Mouse (Mus musculus): ENCODE data around the gene Col23a1. TPM values are rescaled to one million over a fixed set of nuclear protein-coding genes. Genes with fewer than 3 reads are reported as not detected.
A peak's percentile ranks its signal among the peaks of the same experiment; 100 is the strongest.

Gene Col23a1
- polyA plus RNA-seq, 1 experiment from 2014 or later = 5.8 TPM

- ATAC-seq (ENCODE audit: low FRiP score, low TSS enrichment) = peak; percentile 56; the same call in 1 of the 2 replicates
- Histone ChIP-seq H3K27ac (ENCODE audit: low read length) (peak overlapping the region; percentile 47), H3K4me1 (ENCODE audit: insufficient read depth, low read length) (0 out of 2 replicates have a peak, but pooled peaks cover 3% of the 10 kb centered on the region), H3K9ac (replicated peaks; ENCODE audit: low read length) (no peak overlapping the region), H3K36me3 (ENCODE audit: insufficient read depth, low read length) (no peaks in the 10 kb centered on the region), H3K27me3 (ENCODE audit: insufficient read depth, low read length) (no peaks in the 10 kb centered on the region), H3K9me3 (ENCODE audit: low read length) (no peaks in the 10 kb centered on the region), H3K4me2 (replicated peaks; ENCODE audit: low read depth, low read length) (no peak overlapping the region), H3K4me3 (ENCODE audit: low read length) (no peak overlapping the region)
- 9% methylated on average over 3 of the region's 3 CpGs for WGBS
Observed at GRCm38 (mm10) chr11:51418807-51419206, 129.1 kb downstream of the Col23a1 start.

GRCm38 (mm10) chr11:51421878-51422277 lies 132.2 kb downstream of the Col23a1 start:
- no peak for ATAC-seq (ENCODE audit: low FRiP score, low TSS enrichment)
- Histone ChIP-seq H3K27me3 (ENCODE audit: insufficient read depth, low read length) (no peaks in the 10 kb centered on the region), H3K9me3 (ENCODE audit: low read length) (no peaks in the 10 kb centered on the region), H3K36me3 (ENCODE audit: insufficient read depth, low read length) (no peaks in the 10 kb centered on the region), H3K27ac (ENCODE audit: low read length) (no peak overlapping the region), H3K4me1 (ENCODE audit: insufficient read depth, low read length) (0 out of 2 replicates have a peak, but pooled peaks cover 3% of the 10 kb centered on the region), H3K4me2 (replicated peaks; ENCODE audit: low read depth, low read length) (no peak overlapping the region), H3K9ac (replicated peaks; ENCODE audit: low read length) (no peak overlapping the region), H3K4me3 (ENCODE audit: low read length) (no peak overlapping the region)
- 91% methylated on average over 2 of the region's 2 CpGs for WGBS

DNA sequence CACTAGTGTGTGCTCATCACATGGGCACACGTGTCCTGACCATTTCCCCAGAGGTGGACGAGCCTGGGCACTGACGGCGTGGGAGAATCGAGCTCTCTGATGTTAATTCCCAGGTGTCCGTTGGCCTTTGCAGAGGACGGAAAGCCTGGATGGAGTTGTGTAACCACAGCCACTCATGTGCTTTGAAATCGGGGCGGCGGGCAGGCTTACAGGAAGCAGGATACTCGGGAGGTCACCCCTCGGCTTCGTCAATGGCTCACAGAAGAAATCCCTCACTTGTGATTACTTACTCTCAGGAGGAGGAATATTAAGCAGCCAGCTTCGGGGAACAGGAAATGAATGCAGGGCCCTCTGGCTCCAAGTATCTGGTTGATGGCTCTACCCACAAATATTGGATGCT lies 133.0 kb downstream of the Col23a1 start:
- 65% methylated on average over 14 of the region's 14 CpGs for WGBS
- H3K27me3 ChIP-seq (ENCODE audit: insufficient read depth, low read length) = no peaks in the 10 kb centered on the region
- 0 out of 2 replicates have a peak, but pooled peaks cover 3% of the 10 kb centered on the region for H3K4me1 ChIP-seq (ENCODE audit: insufficient read depth, low read length)
- H3K4me3 ChIP-seq (ENCODE audit: low read length) = no peak overlapping the region
- ATAC-seq (ENCODE audit: low FRiP score, low TSS enrichment) = no peak
- H3K4me2 ChIP-seq (replicated peaks; ENCODE audit: low read depth, low read length) = no peak overlapping the region
- H3K9ac ChIP-seq (replicated peaks; ENCODE audit: low read length) = no peak overlapping the region
- no peaks in the 10 kb centered on the region for H3K36me3 ChIP-seq (ENCODE audit: insufficient read depth, low read length)
- H3K27ac ChIP-seq (ENCODE audit: low read length) = no peak overlapping the region
- H3K9me3 ChIP-seq (ENCODE audit: low read length) = no peaks in the 10 kb centered on the region

DNA sequence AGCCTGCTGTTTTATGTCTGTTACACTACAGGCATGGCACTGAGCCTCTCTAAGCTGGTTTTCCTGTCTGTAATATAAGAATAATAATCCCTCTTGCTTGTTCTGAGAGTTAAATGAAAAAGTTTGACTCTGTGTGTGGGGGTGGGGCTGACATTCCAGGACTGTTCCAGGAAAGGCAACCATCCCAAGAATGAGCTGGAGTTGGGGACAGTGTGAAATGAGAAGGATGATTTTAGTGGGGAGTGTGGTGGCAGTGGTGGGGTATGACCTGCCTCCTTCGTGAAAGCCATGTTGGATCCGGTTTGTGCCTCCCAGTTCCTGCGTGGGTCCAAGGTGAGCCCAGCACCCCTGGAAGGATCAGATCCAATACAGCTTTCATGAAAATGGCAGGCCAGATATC lies 136.4 kb downstream of the Col23a1 start:
- H3K9me3 ChIP-seq (ENCODE audit: low read length) = no peaks in the 10 kb centered on the region
- WGBS = 87% methylated on average over 3 of the region's 3 CpGs
- H3K9ac ChIP-seq (replicated peaks; ENCODE audit: low read length) = no peak overlapping the region
- no peaks in the 10 kb centered on the region for H3K36me3 ChIP-seq (ENCODE audit: insufficient read depth, low read length)
- no peak overlapping the region for H3K4me3 ChIP-seq (ENCODE audit: low read length)
- no peak overlapping the region for H3K27ac ChIP-seq (ENCODE audit: low read length)
- no peaks in the 10 kb centered on the region for H3K4me1 ChIP-seq (ENCODE audit: insufficient read depth, low read length)
- ATAC-seq (ENCODE audit: low FRiP score, low TSS enrichment) = no peak
- no peak overlapping the region for H3K4me2 ChIP-seq (replicated peaks; ENCODE audit: low read depth, low read length)
- H3K27me3 ChIP-seq (ENCODE audit: insufficient read depth, low read length) = no peaks in the 10 kb centered on the region

- WGBS = 42% methylated on average over 16 of the region's 16 CpGs
- Histone ChIP-seq H3K4me2 (replicated peaks; ENCODE audit: low read depth, low read length) (no peak overlapping the region), H3K4me1 (ENCODE audit: insufficient read depth, low read length) (0 out of 2 replicates have a peak, but pooled peaks cover 3% of the 10 kb centered on the region), H3K9ac (replicated peaks; ENCODE audit: low read length) (no peak overlapping the region), H3K4me3 (ENCODE audit: low read length) (no peak overlapping the region), H3K27ac (ENCODE audit: low read length) (no peak overlapping the region), H3K9me3 (ENCODE audit: low read length) (no peaks in the 10 kb centered on the region), H3K27me3 (ENCODE audit: insufficient read depth, low read length) (no peaks in the 10 kb centered on the region), H3K36me3 (ENCODE audit: insufficient read depth, low read length) (no peaks in the 10 kb centered on the region)
- ATAC-seq (ENCODE audit: low FRiP score, low TSS enrichment) = no peak
Observed at GRCm38 (mm10) chr11:51429428-51430179, 139.9 kb downstream of the Col23a1 start.

DNA sequence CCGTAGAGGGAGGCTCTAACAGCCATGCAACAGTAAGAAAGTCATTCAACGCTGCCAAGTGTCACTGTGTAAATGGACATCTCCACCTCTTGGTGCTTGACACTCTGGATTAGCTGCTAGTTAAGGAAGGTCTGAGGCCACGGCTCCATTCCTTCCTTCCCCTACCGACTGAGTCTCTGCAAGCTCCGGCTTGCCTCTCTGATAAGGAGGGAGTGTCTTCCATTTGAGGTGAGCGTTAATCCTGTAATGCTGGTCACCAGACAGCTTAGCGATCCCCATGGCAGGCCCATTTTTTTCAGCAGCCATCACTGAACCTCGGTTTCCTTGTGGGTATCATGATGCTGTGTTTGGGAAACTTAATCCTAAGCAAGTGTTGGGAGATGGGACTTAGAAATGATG lies 140.5 kb downstream of the Col23a1 start:
- 61% methylated on average over 8 of the region's 8 CpGs for WGBS

DNA sequence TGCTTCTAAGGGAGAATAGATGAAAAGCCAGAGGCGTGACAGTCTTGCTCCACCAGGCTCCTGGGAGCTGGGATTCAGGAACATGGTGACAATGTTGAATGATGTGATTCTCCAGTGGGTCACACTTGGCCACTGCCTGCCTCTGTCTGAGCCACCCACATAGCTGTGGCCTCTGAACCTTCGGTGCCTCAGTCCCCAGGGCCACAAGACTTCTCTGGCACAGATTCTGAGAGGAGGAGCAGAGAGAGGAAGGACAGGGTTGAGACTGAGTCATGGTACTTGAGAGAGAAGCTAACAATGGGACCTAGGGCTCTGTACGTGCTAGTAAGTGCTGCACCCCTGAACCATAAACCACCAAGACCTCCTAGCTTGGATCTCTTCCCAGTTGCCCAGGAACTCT lies 141.6 kb downstream of the Col23a1 start:
- Histone ChIP-seq H3K27ac (ENCODE audit: low read length) (no peak overlapping the region), H3K9ac (replicated peaks; ENCODE audit: low read length) (no peak overlapping the region), H3K27me3 (ENCODE audit: insufficient read depth, low read length) (no peaks in the 10 kb centered on the region), H3K4me3 (ENCODE audit: low read length) (no peak overlapping the region), H3K9me3 (ENCODE audit: low read length) (peaks cover 3% of the 10 kb centered on the region; the same call in 1 of the 2 replicates), H3K4me1 (ENCODE audit: insufficient read depth, low read length) (0 out of 2 replicates have a peak, but pooled peaks cover 3% of the 10 kb centered on the region), H3K36me3 (ENCODE audit: insufficient read depth, low read length) (no peaks in the 10 kb centered on the region), H3K4me2 (replicated peaks; ENCODE audit: low read depth, low read length) (no peak overlapping the region)
- ATAC-seq (ENCODE audit: low FRiP score, low TSS enrichment) = no peak
- WGBS = 79% methylated on average over 3 of the region's 3 CpGs

More for the DNA sequence above, 140.5 kb downstream of the Col23a1 start:
- Histone ChIP-seq H3K4me2 (replicated peaks; ENCODE audit: low read depth, low read length) (no peak overlapping the region), H3K36me3 (ENCODE audit: insufficient read depth, low read length) (no peaks in the 10 kb centered on the region), H3K4me1 (ENCODE audit: insufficient read depth, low read length) (0 out of 2 replicates have a peak, but pooled peaks cover 3% of the 10 kb centered on the region), H3K9me3 (ENCODE audit: low read length) (no peaks in the 10 kb centered on the region), H3K27ac (ENCODE audit: low read length) (no peak overlapping the region), H3K27me3 (ENCODE audit: insufficient read depth, low read length) (no peaks in the 10 kb centered on the region), H3K9ac (replicated peaks; ENCODE audit: low read length) (no peak overlapping the region), H3K4me3 (ENCODE audit: low read length) (no peak overlapping the region)
- no peak for ATAC-seq (ENCODE audit: low FRiP score, low TSS enrichment)

GRCm38 (mm10) chr11:51431968-51432367 lies 142.2 kb downstream of the Col23a1 start:
- Histone ChIP-seq H3K36me3 (ENCODE audit: insufficient read depth, low read length) (no peaks in the 10 kb centered on the region), H3K27ac (ENCODE audit: low read length) (no peak overlapping the region), H3K4me3 (ENCODE audit: low read length) (no peak overlapping the region), H3K9me3 (ENCODE audit: low read length) (peaks cover 9% of the 10 kb centered on the region), H3K9ac (replicated peaks; ENCODE audit: low read length) (no peak overlapping the region), H3K27me3 (ENCODE audit: insufficient read depth, low read length) (no peaks in the 10 kb centered on the region), H3K4me1 (ENCODE audit: insufficient read depth, low read length) (0 out of 2 replicates have a peak, but pooled peaks cover 3% of the 10 kb centered on the region), H3K4me2 (replicated peaks; ENCODE audit: low read depth, low read length) (no peak overlapping the region)
- ATAC-seq (ENCODE audit: low FRiP score, low TSS enrichment) = 0 out of 2 replicates have a peak, but pooled peaks have one; percentile 31
- 52% methylated on average over 8 of the region's 8 CpGs for WGBS

DNA sequence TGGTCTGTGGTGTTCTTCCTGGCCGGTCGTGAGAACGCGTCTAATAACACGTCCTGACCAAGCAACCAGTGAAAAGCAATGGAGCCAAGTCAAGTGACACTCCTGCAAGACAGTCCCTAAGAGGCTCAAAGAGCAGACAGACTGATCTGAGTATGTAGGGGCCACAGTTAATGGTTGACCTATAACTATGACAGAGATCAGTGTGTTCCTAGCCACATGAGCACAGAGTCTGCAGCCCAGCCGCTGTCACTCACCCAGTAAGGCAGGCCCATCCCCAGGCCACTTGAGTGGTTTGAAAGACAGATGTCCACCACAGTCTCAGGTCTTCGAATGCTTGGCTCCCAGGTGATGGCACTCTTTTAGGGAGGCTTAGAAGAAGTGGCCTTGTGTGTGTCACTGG lies 152.3 kb downstream of the Col23a1 start:
- no peak for ATAC-seq (ENCODE audit: low FRiP score, low TSS enrichment)
- Histone ChIP-seq H3K9ac (replicated peaks; ENCODE audit: low read length) (no peak overlapping the region), H3K4me2 (replicated peaks; ENCODE audit: low read depth, low read length) (no peak overlapping the region), H3K27me3 (ENCODE audit: insufficient read depth, low read length) (no peaks in the 10 kb centered on the region), H3K36me3 (ENCODE audit: insufficient read depth, low read length) (no peaks in the 10 kb centered on the region), H3K4me3 (ENCODE audit: low read length) (no peak overlapping the region), H3K9me3 (ENCODE audit: low read length) (peaks cover 5% of the 10 kb centered on the region), H3K27ac (ENCODE audit: low read length) (no peak overlapping the region), H3K4me1 (ENCODE audit: insufficient read depth, low read length) (no peaks in the 10 kb centered on the region)
- 96% methylated on average over 7 of the region's 7 CpGs for WGBS

DNA sequence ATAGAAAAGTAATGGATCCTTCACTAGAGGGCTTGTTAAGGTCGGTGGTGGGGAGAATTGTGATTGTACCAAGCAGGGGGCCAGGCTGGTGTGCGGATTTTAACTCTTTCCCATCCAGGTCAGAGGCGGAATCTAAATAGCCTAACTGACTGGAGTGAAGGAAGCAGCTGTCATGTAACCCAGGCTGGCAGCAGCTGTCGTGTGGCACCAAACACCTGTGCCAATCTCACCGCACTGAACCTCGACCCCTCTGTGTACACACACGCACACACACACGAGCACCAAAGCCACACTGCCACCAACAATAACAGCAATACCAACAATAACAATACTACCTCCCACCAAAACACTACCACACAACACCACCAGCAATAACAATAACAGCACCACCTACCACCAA lies 152.9 kb downstream of the Col23a1 start:
- no peaks in the 10 kb centered on the region for H3K36me3 ChIP-seq (ENCODE audit: insufficient read depth, low read length)
- ATAC-seq (ENCODE audit: low FRiP score, low TSS enrichment) = no peak
- H3K4me1 ChIP-seq (ENCODE audit: insufficient read depth, low read length) = no peaks in the 10 kb centered on the region
- H3K4me3 ChIP-seq (ENCODE audit: low read length) = no peak overlapping the region
- WGBS = 73% methylated on average over 8 of the region's 8 CpGs
- no peaks in the 10 kb centered on the region for H3K9me3 ChIP-seq (ENCODE audit: low read length)
- H3K27me3 ChIP-seq (ENCODE audit: insufficient read depth, low read length) = no peaks in the 10 kb centered on the region
- no peak overlapping the region for H3K27ac ChIP-seq (ENCODE audit: low read length)
- no peak overlapping the region for H3K4me2 ChIP-seq (replicated peaks; ENCODE audit: low read depth, low read length)
- H3K9ac ChIP-seq (replicated peaks; ENCODE audit: low read length) = no peak overlapping the region
